Mouse (Mus musculus) heart, adult 2 months (tissue): ENCODE measurements around the gene Clasp2. TPM values are rescaled to one million over a fixed set of nuclear protein-coding genes. Genes with fewer than 3 reads are reported as not detected.

Experiments used
- DNase-seq, 2 experiments: peaks; one replicate each; pipeline ENCODE4 v3.0.0; 2021
- H3K27ac ChIP-seq: fragments of 200-600 bp; 2 replicates; pipeline ENCODE4 v1.8.1; 2022
- H3K27me3 ChIP-seq: fragments of 200-500 bp; 2 replicates; pipeline ENCODE4 v1.6.1; 2012; ENCODE audit warnings: mild to moderate bottlenecking, low read length, inconsistent platforms, mixed read lengths; ENCODE audit not compliant: control insufficient read depth, insufficient read depth
- H3K36me3 ChIP-seq: fragments of 200-500 bp; 2 replicates; pipeline ENCODE4 v1.6.1; 2012; ENCODE audit warnings: low read length, inconsistent platforms; ENCODE audit not compliant: control insufficient read depth, insufficient read depth
- H3K4me1 ChIP-seq: fragments of 200-500 bp; 2 replicates; pipeline ENCODE4 v1.6.1; 2011; ENCODE audit warnings: low read length; ENCODE audit not compliant: control insufficient read depth, insufficient read depth
- H3K4me3 ChIP-seq: fragments of 200-600 bp; 2 replicates; pipeline ENCODE4 v1.8.1; 2022
- H3K79me2 ChIP-seq: fragments of 200-500 bp; replicated peaks from 2 replicates; pipeline ENCODE4 v1.6.1; 2012; ENCODE audit warnings: mild to moderate bottlenecking, inconsistent platforms, low read length, moderate library complexity, mixed read lengths; ENCODE audit not compliant: control insufficient read depth, insufficient read depth
- H3K9ac ChIP-seq: fragments of 200-500 bp; 2 replicates; pipeline ENCODE4 v1.6.1; 2012; ENCODE audit warnings: low read depth, mild to moderate bottlenecking, control low read depth, inconsistent platforms, low read length, mixed read lengths
- CTCF ChIP-seq: fragments of 200-600 bp; IDR thresholded peaks from 2 replicates; pipeline ENCODE4 v1.8.1; 2022; ENCODE audit warnings: antibody characterized with exemption, mild to moderate bottlenecking, moderate library complexity
- EP300 ChIP-seq: fragments of 200-500 bp; IDR thresholded peaks from 2 replicates; pipeline ENCODE4 v1.6.1; 2011; ENCODE audit warnings: low read depth, low read length, control low read depth; ENCODE audit not compliant: insufficient read depth
- POLR2A ChIP-seq: fragments of 200-500 bp; IDR thresholded peaks from 2 replicates; pipeline ENCODE4 v1.6.1; 2011; ENCODE audit warnings: mild to moderate bottlenecking, low read depth, low read length, control low read depth; ENCODE audit not compliant: insufficient read depth
- WGBS: fragments of 180-500 bp; shearing (Covaris S2); methylation state at CpG from one replicate; pipeline ENCODE4 v1.1.7; 2018; 5-methylcytosine and 5-hydroxymethylcytosine counted together
- intact Hi-C: fragments of 180-260 bp; cut with DNase I; formaldehyde crosslinking; loops from one replicate; pipeline ENCODE4 v1.15.1; 2025
- polyA plus RNA-seq: library from polyadenylated mRNA; depleted of rRNA; stranded (reverse); fragments of >200 nt; gene quantifications from 2 replicates; pipeline ENCODE4 v1.2.3, GENCODE M21; 2012
- total RNA-seq, 2 experiments: library from RNA; stranded (reverse); gene quantifications; 2 replicates each; pipeline ENCODE4 v1.2.3; 2021

Clasp2 gene
- total and polyA plus RNA-seq, 3 experiments, result 14.2 to 56.2 (median 53.6) TPM

- H3K9ac ChIP-seq, result no peak overlapping the region
- no peaks in the 10 kb centered on the region for H3K4me1 ChIP-seq
- no peak overlapping the region for H3K4me3 ChIP-seq
- H3K27me3 ChIP-seq, result no peaks in the 10 kb centered on the region
- no peak overlapping the region for H3K27ac ChIP-seq
- no peaks in the 10 kb centered on the region for H3K79me2 ChIP-seq
- WGBS, result 83% methylated on average over 18 of the region's 18 CpGs
- H3K36me3 ChIP-seq, result no peaks in the 10 kb centered on the region
- intact Hi-C loops, result no loop called here
- DNase-seq, result no peak
- TF ChIP-seq CTCF, result no peak
- TF ChIP-seq EP300, result no peak
- TF ChIP-seq POLR2A, result no peak
Observed at GRCm38 (mm10) chr9:113726991-113727680, 14.1 kb upstream of the Clasp2 start.

- no peaks in the 10 kb centered on the region for H3K79me2 ChIP-seq
- no peak overlapping the region for H3K27ac ChIP-seq
- H3K27me3 ChIP-seq, result no peaks in the 10 kb centered on the region
- no peak overlapping the region for H3K4me3 ChIP-seq
- H3K9ac ChIP-seq, result no peak overlapping the region
- 72% methylated on average over 3 of the region's 3 CpGs for WGBS
- DNase-seq, result no peak
- TF ChIP-seq POLR2A, result no peak
- no peak for TF ChIP-seq CTCF
- no peak for TF ChIP-seq EP300
- no peaks in the 10 kb centered on the region for H3K4me1 ChIP-seq
- no peaks in the 10 kb centered on the region for H3K36me3 ChIP-seq
- intact Hi-C loops, result no loop called here
Observed at GRCm38 (mm10) chr9:113731540-113731939, 9.7 kb upstream of the Clasp2 start.

GRCm38 (mm10) chr9:113735920-113736319, 5.4 kb upstream of the Clasp2 start:
- DNase-seq, result no peak
- H3K79me2 ChIP-seq, result no peaks in the 10 kb centered on the region
- no peak for TF ChIP-seq EP300
- TF ChIP-seq POLR2A, result no peak
- TF ChIP-seq CTCF, result no peak
- peaks cover 6% of the 10 kb centered on the region for H3K4me1 ChIP-seq
- H3K9ac ChIP-seq, result no peak overlapping the region
- no peak overlapping the region for H3K27ac ChIP-seq
- H3K36me3 ChIP-seq, result no peaks in the 10 kb centered on the region
- intact Hi-C loops, result no loop called here
- H3K27me3 ChIP-seq, result no peaks in the 10 kb centered on the region
- no peak overlapping the region for H3K4me3 ChIP-seq

- 38% methylated on average over 9 of the region's 9 CpGs for WGBS
- no peaks in the 10 kb centered on the region for H3K79me2 ChIP-seq
- no peak for TF ChIP-seq EP300
- no peak for TF ChIP-seq POLR2A
- no peak for TF ChIP-seq CTCF
- peaks cover 7% of the 10 kb centered on the region for H3K4me1 ChIP-seq
- peak in 1 of 2 experiments; percentile 27 for DNase-seq
- H3K9ac ChIP-seq, result no peak overlapping the region
- intact Hi-C loops, result no loop called here
- H3K4me3 ChIP-seq, result no peak overlapping the region
- H3K36me3 ChIP-seq, result no peaks in the 10 kb centered on the region
- no peaks in the 10 kb centered on the region for H3K27me3 ChIP-seq
- H3K27ac ChIP-seq, result no peak overlapping the region; the same call in 1 of the 2 replicates
Observed at GRCm38 (mm10) chr9:113738021-113738420, 3.3 kb upstream of the Clasp2 start.

- H3K4me3 ChIP-seq, result no peak overlapping the region
- intact Hi-C loops, result no loop called here
Observed at GRCm38 (mm10) chr9:113738941-113739340, 2.3 kb upstream of the Clasp2 start.

GRCm38 (mm10) chr9:113741637-113742137, 414 bp downstream of the Clasp2 start:
- intact Hi-C loops, result loop anchor here (2.0 to 5.0 kb wide), 6 partner anchors 35 to 376 kb away; partner anchors contain the start of gene Ubp1
- peaks cover 7% of the 10 kb centered on the region for H3K4me1 ChIP-seq

More at GRCm38 (mm10) chr9:113738941-113739340, 2.3 kb upstream of the Clasp2 start:
- WGBS, result 26% methylated on average over 6 of the region's 6 CpGs
- Histone ChIP-seq H3K4me1 (peaks cover 7% of the 10 kb centered on the region), H3K79me2 (no peaks in the 10 kb centered on the region), H3K27ac (peak overlapping the region; percentile 97), H3K27me3 (no peaks in the 10 kb centered on the region), H3K9ac (no peak overlapping the region), H3K36me3 (no peaks in the 10 kb centered on the region)
- DNase-seq, result peak; percentile 44 to 64
- TF ChIP-seq POLR2A, result peak; percentile 32; the same call in 1 of the 2 replicates
- TF ChIP-seq CTCF, result peak; percentile 18
- 0 out of 2 replicates have a peak, but pooled peaks have one; percentile 42 for TF ChIP-seq EP300

More at GRCm38 (mm10) chr9:113741637-113742137, 414 bp downstream of the Clasp2 start:
- H3K79me2 ChIP-seq, result no peaks in the 10 kb centered on the region
- H3K4me3 ChIP-seq, result peak overlapping the region; percentile 80
- no peaks in the 10 kb centered on the region for H3K27me3 ChIP-seq
- peak overlapping the region; percentile 92 for H3K9ac ChIP-seq
- peak overlapping the region; percentile 97 for H3K27ac ChIP-seq
- peak in 1 of 2 experiments; percentile 74 for DNase-seq
- under 1% methylated on average over 64 of the region's 64 CpGs for WGBS
- no peak for TF ChIP-seq CTCF
- no peak for TF ChIP-seq POLR2A
- TF ChIP-seq EP300, result no peak
- H3K36me3 ChIP-seq, result no peaks in the 10 kb centered on the region
